Mouse (Mus musculus): ENCODE data around the gene Cox6b2. TPM values are rescaled to one million over a fixed set of nuclear protein-coding genes. Genes with fewer than 3 reads are reported as not detected.
A peak's percentile ranks its signal among the peaks of the same experiment; 100 is the strongest.

The Cox6b2 gene
- polyA plus RNA-seq, 1 experiment from 2014 or later, result 71.2 TPM

DNA sequence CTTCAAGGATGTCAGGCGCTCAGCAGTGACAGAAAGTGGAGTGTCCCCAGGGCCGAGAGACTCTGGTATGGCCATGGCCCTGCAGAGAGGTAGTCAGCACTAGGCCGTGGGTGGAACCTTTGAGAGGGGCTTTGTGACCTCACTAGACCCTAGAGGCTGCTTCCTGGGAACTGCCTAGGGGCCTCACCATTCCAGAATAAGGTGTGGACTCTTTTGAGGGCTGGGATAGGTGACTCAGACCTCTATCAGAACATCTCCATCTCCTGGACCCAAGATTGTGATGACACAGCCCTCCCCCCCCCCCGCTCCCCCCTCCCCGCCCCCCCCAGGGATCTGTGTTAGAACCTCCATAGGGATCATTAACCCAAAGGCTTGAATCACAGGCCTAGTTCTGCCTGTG, 18.3 kb upstream of the Cox6b2 start, which contains the start of gene Fam71e2:
Gene Fam71e2 (minus strand): TSS at position 101 of the 400 bp plus-strand sequence.
- Histone ChIP-seq H3K4me1 (ENCODE audit: insufficient read depth, low read length) (no peaks in the 10 kb centered on the region), H3K36me3 (ENCODE audit: insufficient read depth, low read length) (no peaks in the 10 kb centered on the region), H3K4me3 (ENCODE audit: low read length) (no peak within 1 kb of the TSS), H3K27ac (ENCODE audit: low read length) (no peak within 1 kb of the TSS), H3K27me3 (ENCODE audit: insufficient read depth, low read length) (peaks cover 12% of the 10 kb centered on the region), H3K4me2 (replicated peaks; ENCODE audit: low read depth, low read length) (no peak within 1 kb of the TSS), H3K9me3 (ENCODE audit: low read length) (no peaks in the 10 kb centered on the region), H3K9ac (replicated peaks; ENCODE audit: low read length) (no peak within 1 kb of the TSS)
- ATAC-seq (ENCODE audit: low FRiP score, low TSS enrichment), result no peak
- WGBS, result 68% methylated on average over 3 of the region's 5 CpGs

DNA sequence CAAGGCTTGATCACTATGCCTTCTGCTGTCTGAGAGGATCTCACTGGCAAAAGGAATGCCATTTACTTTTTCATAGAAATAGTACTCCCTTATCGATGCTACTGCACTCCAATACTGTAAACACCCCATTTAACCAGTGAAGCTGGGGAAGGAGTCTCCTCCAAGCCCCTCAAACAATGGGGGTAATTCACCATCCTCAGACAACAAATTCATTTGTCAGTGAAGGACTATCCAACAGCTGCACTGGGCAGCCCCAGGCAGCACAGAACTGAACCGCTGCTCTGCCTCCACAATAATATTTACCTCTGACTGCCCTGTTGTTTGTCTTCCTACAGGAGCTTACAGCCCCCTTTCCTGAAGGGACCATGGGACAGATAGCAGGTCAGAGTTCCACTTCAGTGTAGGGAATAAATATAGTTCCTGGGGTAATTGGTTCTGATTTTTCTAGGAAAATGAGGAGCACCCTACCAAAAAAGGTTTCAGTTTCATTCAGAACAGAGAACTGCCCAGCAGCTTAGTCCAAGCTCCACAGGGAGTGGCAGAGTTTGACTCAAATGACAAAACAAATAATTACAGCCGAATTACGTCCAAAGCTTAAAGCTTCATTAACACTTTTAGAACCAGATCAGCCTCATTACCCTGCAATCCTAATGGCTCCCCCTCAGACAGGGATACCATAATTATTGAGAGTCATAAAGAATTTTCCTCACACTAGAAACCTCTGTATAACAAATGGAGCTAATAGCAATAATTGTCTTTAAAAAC, 12.2 kb upstream of the Cox6b2 start:
- Histone ChIP-seq H3K4me3 (ENCODE audit: low read length) (no peak overlapping the region), H3K27ac (ENCODE audit: low read length) (no peak overlapping the region), H3K4me2 (replicated peaks; ENCODE audit: low read depth, low read length) (no peak overlapping the region), H3K9me3 (ENCODE audit: low read length) (no peaks in the 10 kb centered on the region), H3K9ac (replicated peaks; ENCODE audit: low read length) (no peak overlapping the region; the same call in 1 of the 2 replicates), H3K27me3 (ENCODE audit: insufficient read depth, low read length) (no peaks in the 10 kb centered on the region; the same call in 1 of the 2 replicates), H3K4me1 (ENCODE audit: insufficient read depth, low read length) (no peaks in the 10 kb centered on the region), H3K36me3 (ENCODE audit: insufficient read depth, low read length) (no peaks in the 10 kb centered on the region)
- WGBS, result 16% methylated on average over 4 of the region's 4 CpGs
- no peak for ATAC-seq (ENCODE audit: low FRiP score, low TSS enrichment)

DNA sequence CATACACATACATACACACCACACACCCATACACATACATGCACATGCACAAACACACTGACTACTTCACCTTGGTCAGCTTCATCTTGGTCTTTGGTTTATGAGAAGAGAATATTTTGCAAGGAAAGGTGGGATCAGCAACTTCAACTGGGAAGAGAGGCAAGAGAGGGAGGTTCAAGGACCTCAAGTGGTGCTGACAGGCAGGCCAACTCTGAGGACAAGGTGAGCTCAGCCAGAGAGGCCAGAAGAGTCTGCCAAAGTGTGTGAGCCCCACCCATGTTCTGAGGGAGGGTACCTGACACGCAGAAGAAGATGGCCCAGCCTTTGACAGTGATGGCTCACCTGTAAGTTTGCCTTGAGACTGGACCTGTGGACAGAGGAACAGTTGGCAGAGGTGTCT, 6.8 kb upstream of the Cox6b2 start:
- Histone ChIP-seq H3K27me3 (ENCODE audit: insufficient read depth, low read length) (no peaks in the 10 kb centered on the region), H3K36me3 (ENCODE audit: insufficient read depth, low read length) (no peaks in the 10 kb centered on the region), H3K9me3 (ENCODE audit: low read length) (no peaks in the 10 kb centered on the region), H3K9ac (replicated peaks; ENCODE audit: low read length) (no peak overlapping the region), H3K27ac (ENCODE audit: low read length) (no peak overlapping the region), H3K4me1 (ENCODE audit: insufficient read depth, low read length) (no peaks in the 10 kb centered on the region), H3K4me2 (replicated peaks; ENCODE audit: low read depth, low read length) (no peak overlapping the region), H3K4me3 (ENCODE audit: low read length) (no peak overlapping the region)
- 67% methylated on average over 1 of the region's 1 CpGs for WGBS
- ATAC-seq (ENCODE audit: low FRiP score, low TSS enrichment), result no peak

DNA sequence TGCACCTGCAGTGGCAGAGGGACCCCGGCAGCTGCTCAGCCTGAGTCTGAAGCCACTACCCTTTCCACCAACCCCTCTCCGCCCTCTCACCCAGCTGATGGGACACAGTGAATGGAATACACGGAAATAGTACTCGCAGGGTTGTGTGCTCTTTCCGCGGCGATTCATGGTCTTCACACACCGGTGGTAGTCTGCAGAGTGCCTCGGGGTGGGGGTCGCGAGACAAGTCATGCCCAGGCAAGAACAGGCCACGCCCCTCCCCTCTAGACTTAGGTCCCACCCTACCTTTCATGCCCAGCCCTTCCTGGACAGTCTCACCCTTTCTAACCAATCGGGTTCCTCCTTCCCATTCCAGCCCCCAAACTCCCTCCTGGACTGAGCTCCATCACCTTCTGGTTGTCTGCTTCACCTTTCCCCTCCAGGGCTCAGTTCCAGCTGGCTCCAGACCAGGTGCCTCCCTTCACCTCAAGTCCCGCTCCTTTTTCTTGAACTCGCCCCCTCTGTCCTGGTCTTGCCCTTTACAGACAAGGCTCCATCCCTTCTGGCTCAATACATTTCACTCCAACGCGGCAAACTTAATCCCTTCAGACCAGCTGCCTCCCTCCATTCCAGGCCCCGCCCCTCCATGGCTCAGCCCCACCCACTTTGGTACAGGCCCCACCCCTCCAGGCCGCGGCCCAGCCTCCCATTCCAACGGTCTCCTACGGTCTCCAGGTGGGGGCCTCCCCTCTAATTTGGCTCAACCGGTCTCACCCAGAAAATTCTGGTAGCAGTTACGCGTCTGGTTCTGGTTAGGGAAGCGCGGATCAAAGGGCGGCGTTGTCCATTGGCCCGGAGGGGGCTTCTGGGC, 698 bp downstream of the Cox6b2 start:
- H3K36me3 ChIP-seq (ENCODE audit: insufficient read depth, low read length), result peaks cover 6% of the 10 kb centered on the region; the same call in 1 of the 2 replicates
- H3K9ac ChIP-seq (replicated peaks; ENCODE audit: low read length), result peak overlapping the region; percentile 61
- H3K4me3 ChIP-seq (ENCODE audit: low read length), result peak overlapping the region; percentile 58
- peak; percentile 86 for ATAC-seq (ENCODE audit: low FRiP score, low TSS enrichment)
- peak overlapping the region; percentile 80 for H3K27ac ChIP-seq (ENCODE audit: low read length)
- H3K27me3 ChIP-seq (ENCODE audit: insufficient read depth, low read length), result no peaks in the 10 kb centered on the region
- under 1% methylated on average over 30 of the region's 30 CpGs for WGBS
- H3K4me2 ChIP-seq (replicated peaks; ENCODE audit: low read depth, low read length), result peak overlapping the region; percentile 74
- H3K4me1 ChIP-seq (ENCODE audit: insufficient read depth, low read length), result peaks cover 19% of the 10 kb centered on the region
- H3K9me3 ChIP-seq (ENCODE audit: low read length), result no peaks in the 10 kb centered on the region

DNA sequence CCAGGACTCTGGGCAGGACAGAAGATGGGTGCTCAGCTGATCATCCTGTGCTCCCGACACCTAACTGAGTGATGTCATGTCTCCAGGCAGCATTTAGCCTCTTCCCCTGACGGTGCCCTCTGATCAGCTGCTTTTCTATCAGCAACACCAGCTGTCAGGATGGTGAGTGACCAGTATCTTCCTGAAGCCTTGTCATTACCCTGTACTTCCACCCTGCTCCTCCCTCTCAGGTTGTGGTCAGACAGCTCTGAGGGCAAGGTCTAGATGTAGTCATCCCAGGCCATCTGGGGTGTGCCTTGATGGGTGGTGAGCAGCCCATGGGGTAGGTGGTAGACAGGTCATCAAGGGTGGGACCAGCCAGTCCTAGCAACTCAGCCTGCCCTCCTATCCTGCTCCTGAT, 3.7 kb downstream of the Cox6b2 start:
- ATAC-seq (ENCODE audit: low FRiP score, low TSS enrichment), result no peak
- no peaks in the 10 kb centered on the region for H3K27me3 ChIP-seq (ENCODE audit: insufficient read depth, low read length)
- peaks cover 20% of the 10 kb centered on the region for H3K36me3 ChIP-seq (ENCODE audit: insufficient read depth, low read length)
- H3K27ac ChIP-seq (ENCODE audit: low read length), result no peak overlapping the region
- WGBS, result 83% methylated on average over 2 of the region's 2 CpGs
- no peak overlapping the region for H3K4me3 ChIP-seq (ENCODE audit: low read length)
- H3K9me3 ChIP-seq (ENCODE audit: low read length), result no peaks in the 10 kb centered on the region
- H3K4me2 ChIP-seq (replicated peaks; ENCODE audit: low read depth, low read length), result no peak overlapping the region
- H3K4me1 ChIP-seq (ENCODE audit: insufficient read depth, low read length), result peaks cover 19% of the 10 kb centered on the region
- H3K9ac ChIP-seq (replicated peaks; ENCODE audit: low read length), result no peak overlapping the region

DNA sequence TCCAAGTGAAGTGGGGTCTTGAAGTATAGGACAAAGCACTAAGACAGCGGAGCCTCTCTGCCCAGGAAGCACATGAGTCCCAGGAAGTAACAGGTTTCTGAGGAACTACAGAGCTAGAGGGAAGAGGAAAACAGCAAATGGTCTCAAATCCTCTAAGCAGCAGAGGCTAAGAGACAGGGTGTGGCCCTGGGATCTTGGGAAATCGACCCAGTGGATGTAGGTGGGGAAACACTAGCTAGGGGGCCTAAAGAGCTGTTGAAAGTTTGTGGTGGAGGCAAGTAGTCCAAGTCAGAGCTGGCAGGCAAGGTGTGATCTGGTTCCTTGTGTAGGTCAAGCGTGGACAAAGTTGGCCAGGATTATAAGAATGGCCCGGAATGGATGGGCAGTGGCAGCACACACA, 4.6 kb downstream of the Cox6b2 start:
- WGBS, result 83% methylated on average over 4 of the region's 4 CpGs

DNA sequence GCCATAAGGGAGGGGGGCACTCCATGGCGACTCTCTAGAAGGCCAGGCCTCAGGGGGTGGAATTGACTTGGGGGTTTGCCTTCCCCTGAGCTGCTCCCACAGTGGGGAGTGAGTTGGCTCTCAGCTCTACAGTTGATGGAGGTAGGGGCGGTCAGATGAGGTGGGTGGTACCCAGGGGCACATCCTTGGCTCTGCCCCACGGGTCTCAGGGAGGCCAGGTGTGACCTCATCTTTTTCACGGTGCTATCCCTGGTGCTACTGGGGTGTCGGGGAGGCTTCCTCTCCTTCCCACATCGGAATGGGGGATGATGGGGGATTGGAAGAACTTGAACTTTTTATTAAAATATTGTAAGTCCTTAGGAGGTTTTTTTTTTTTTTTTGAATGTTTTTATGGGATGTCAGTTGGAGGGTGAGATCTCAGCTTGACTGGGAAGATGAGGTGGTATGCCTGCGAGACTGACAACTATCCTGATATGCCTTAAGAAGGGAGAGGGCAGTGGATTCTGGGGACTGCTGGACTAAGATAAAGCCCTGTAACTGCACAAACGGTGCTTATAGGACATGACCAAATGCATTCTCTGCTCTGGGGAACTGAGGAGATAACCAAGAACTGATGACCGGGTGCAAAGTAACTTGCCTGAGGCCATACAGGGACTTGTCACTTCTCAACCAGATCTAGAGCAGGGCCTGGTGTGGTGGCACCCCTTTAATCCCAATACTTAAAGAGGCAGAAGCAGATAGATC, 5.6 kb downstream of the Cox6b2 start:
- Histone ChIP-seq H3K36me3 (ENCODE audit: insufficient read depth, low read length) (peaks cover 23% of the 10 kb centered on the region), H3K9me3 (ENCODE audit: low read length) (no peaks in the 10 kb centered on the region), H3K4me1 (ENCODE audit: insufficient read depth, low read length) (peaks cover 15% of the 10 kb centered on the region), H3K27me3 (ENCODE audit: insufficient read depth, low read length) (no peaks in the 10 kb centered on the region), H3K27ac (ENCODE audit: low read length) (no peak overlapping the region), H3K4me3 (ENCODE audit: low read length) (no peak overlapping the region), H3K4me2 (replicated peaks; ENCODE audit: low read depth, low read length) (no peak overlapping the region), H3K9ac (replicated peaks; ENCODE audit: low read length) (no peak overlapping the region)
- ATAC-seq (ENCODE audit: low FRiP score, low TSS enrichment), result no peak
- 79% methylated on average over 9 of the region's 9 CpGs for WGBS

More for the DNA sequence above, 4.6 kb downstream of the Cox6b2 start:
- ATAC-seq (ENCODE audit: low FRiP score, low TSS enrichment), result no peak
- no peak overlapping the region for H3K9ac ChIP-seq (replicated peaks; ENCODE audit: low read length)
- H3K27me3 ChIP-seq (ENCODE audit: insufficient read depth, low read length), result no peaks in the 10 kb centered on the region
- peaks cover 23% of the 10 kb centered on the region for H3K36me3 ChIP-seq (ENCODE audit: insufficient read depth, low read length)
- H3K9me3 ChIP-seq (ENCODE audit: low read length), result no peaks in the 10 kb centered on the region
- H3K4me3 ChIP-seq (ENCODE audit: low read length), result no peak overlapping the region
- H3K4me2 ChIP-seq (replicated peaks; ENCODE audit: low read depth, low read length), result no peak overlapping the region
- peaks cover 21% of the 10 kb centered on the region for H3K4me1 ChIP-seq (ENCODE audit: insufficient read depth, low read length)
- no peak overlapping the region for H3K27ac ChIP-seq (ENCODE audit: low read length)

DNA sequence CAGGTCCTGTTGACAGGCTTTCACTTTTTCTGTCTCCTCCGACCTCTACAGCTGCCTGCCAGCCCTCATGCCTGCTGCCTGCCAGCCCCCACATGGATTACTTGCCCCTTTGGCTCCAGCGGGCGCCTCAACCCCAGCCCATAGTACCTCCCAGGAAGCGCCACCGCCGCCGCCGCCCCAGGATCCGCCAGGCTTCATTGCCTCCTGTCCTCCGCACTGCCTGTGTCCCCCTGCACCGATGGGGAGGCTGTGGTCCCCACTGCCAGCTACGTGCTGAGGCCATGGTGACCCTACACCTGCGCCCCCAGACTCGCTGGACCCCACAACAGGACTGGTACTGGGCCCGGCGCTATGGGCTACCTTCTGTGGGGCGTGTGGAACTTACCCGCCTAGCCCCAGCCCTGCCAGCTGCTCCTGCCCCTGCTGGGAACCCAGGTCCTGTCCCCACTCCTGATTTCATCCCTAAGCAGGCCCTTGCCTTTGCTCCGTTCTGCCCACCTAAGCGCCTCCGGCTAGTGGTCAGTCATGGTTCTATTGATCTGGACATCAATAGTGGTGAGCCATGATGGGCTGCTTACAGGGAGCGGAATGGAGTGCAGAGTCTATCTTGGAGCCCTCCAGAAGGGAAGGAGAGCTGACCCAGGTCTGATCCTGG, 6.4 kb downstream of the Cox6b2 start:
- H3K9ac ChIP-seq (replicated peaks; ENCODE audit: low read length), result no peak overlapping the region
- H3K27ac ChIP-seq (ENCODE audit: low read length), result no peak overlapping the region
- no peak for ATAC-seq (ENCODE audit: low FRiP score, low TSS enrichment)
- no peak overlapping the region for H3K4me2 ChIP-seq (replicated peaks; ENCODE audit: low read depth, low read length)
- H3K27me3 ChIP-seq (ENCODE audit: insufficient read depth, low read length), result no peaks in the 10 kb centered on the region
- WGBS, result 87% methylated on average over 22 of the region's 22 CpGs
- peaks cover 23% of the 10 kb centered on the region for H3K36me3 ChIP-seq (ENCODE audit: insufficient read depth, low read length)
- H3K4me1 ChIP-seq (ENCODE audit: insufficient read depth, low read length), result peaks cover 16% of the 10 kb centered on the region
- no peak overlapping the region for H3K4me3 ChIP-seq (ENCODE audit: low read length)
- H3K9me3 ChIP-seq (ENCODE audit: low read length), result no peaks in the 10 kb centered on the region

DNA sequence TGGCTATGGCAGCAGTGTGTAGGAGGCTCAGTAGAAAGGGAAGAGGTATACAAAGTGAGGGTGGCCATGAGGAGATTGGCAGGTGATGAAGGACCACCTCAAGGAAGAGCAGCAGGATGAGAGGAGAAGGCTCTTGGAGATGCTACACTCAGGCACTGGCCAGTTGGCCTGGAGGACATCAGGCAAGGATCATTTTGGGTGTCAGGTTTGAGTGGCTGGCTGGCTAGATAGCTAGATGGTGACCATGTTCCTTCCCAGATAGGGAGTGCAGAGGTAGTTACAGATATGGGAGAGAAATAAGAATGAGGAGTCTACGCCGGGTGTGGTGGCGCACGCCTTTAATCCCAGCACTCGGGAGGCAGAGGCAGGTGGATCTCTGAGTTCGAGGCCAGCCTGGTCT, 8.0 kb downstream of the Cox6b2 start:
- H3K36me3 ChIP-seq (ENCODE audit: insufficient read depth, low read length), result peaks cover 23% of the 10 kb centered on the region
- no peak overlapping the region for H3K9ac ChIP-seq (replicated peaks; ENCODE audit: low read length)
- no peak overlapping the region for H3K27ac ChIP-seq (ENCODE audit: low read length)
- H3K4me1 ChIP-seq (ENCODE audit: insufficient read depth, low read length), result peaks cover 22% of the 10 kb centered on the region
- 96% methylated on average over 5 of the region's 6 CpGs for WGBS
- no peak for ATAC-seq (ENCODE audit: low FRiP score, low TSS enrichment)
- H3K4me2 ChIP-seq (replicated peaks; ENCODE audit: low read depth, low read length), result no peak overlapping the region
- H3K27me3 ChIP-seq (ENCODE audit: insufficient read depth, low read length), result no peaks in the 10 kb centered on the region
- no peaks in the 10 kb centered on the region for H3K9me3 ChIP-seq (ENCODE audit: low read length)
- no peak overlapping the region for H3K4me3 ChIP-seq (ENCODE audit: low read length)
